Mouse (Mus musculus): Measurements from ENCODE around the gene Cacna1d. TPM values are rescaled to one million over a fixed set of nuclear protein-coding genes. Genes with fewer than 3 reads are reported as not detected.

The Cacna1d gene
- total and polyA plus RNA-seq, 3 experiments: not detected

DNA sequence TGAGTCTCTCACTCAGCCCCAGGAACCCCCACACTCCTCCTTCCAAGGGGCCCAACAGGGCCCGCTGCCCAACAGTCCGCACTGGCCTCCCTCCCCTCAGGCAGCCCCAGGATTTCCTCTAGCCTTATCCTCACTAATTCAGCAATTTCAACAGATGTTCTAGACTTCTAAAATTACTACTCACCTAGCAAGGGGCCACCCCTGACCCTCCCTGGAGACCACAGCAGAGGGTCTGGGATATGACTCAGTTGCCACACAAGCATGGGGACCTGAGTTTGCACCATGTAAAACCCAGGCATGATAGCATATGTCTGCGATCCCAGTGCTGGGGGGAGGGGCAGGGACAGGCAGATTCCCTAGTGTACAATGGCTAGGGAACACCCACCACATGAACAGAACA lies 151.1 kb downstream of the Cacna1d start:
- Histone ChIP-seq H3K9ac (ENCODE audit: control insufficient read depth, low read depth, low read length, poor library complexity, severe bottlenecking) (no peak overlapping the region), H3K36me3 (ENCODE audit: control insufficient read depth in 1 of 2, insufficient read depth in 2 of 2, low read length in 2 of 2) (no peaks in the 10 kb centered on the region), H3K27me3 (ENCODE audit: control insufficient read depth in 1 of 2, insufficient read depth in 2 of 2, low read length in 2 of 2) (no peaks in the 10 kb centered on the region; a peak in 3 of 4 replicates), H3K4me3 (ENCODE audit: control insufficient read depth in 1 of 2, insufficient read depth in 1 of 2, low read depth in 2 of 2, low read length in 2 of 2) (no peak overlapping the region), H3K27ac (ENCODE audit: control insufficient read depth, low read depth, low read length) (no peak overlapping the region), H3K79me2 (ENCODE audit: control insufficient read depth, insufficient read depth, low read length, poor library complexity) (no peaks in the 10 kb centered on the region), H3K4me1 (ENCODE audit: control insufficient read depth in 1 of 2, insufficient read depth in 2 of 2, low read length in 2 of 2) (no peaks in the 10 kb centered on the region), H3K9me3 (replicated peaks; ENCODE audit: insufficient read depth, low read length) (no peaks in the 10 kb centered on the region)
- DNase-seq (ENCODE audit: low read depth, low spot score): no peak
- no peak for TF ChIP-seq E2F4 (IDR thresholded peaks at IDR 0.05; ENCODE audit: borderline replicate concordance, low read depth, low read length)
- TF ChIP-seq ELF1 (IDR thresholded peaks at IDR 0.05; ENCODE audit: low read depth, low read length): no peak
- no peak for TF ChIP-seq TBP (IDR thresholded peaks at IDR 0.05; ENCODE audit: low read depth, low read length)
- no peak for TF ChIP-seq ZKSCAN1 (IDR thresholded peaks at IDR 0.05; ENCODE audit: low read depth, low read length)
- no peak for TF ChIP-seq HCFC1 (IDR thresholded peaks at IDR 0.05; ENCODE audit: low read depth, low read length)
- no peak for TF ChIP-seq KAT2A (conservative IDR thresholded peaks at IDR 0.05; ENCODE audit: low read depth, low read length)
- TF ChIP-seq CTCF (IDR thresholded peaks at IDR 0.05 in 2 of 3, conservative IDR thresholded peaks at IDR 0.05 in 1 of 3; ENCODE audit: control insufficient read depth in 1 of 3, insufficient read depth in 1 of 3, low read depth in 2 of 3, low read length in 3 of 3, poor library complexity in 1 of 3, severe bottlenecking in 1 of 3): no peak
- no peak for TF ChIP-seq NRF1 (IDR thresholded peaks at IDR 0.05; ENCODE audit: insufficient read depth, low read depth, low read length, poor library complexity, severe bottlenecking)
- no peak for TF ChIP-seq BHLHE40 (IDR thresholded peaks at IDR 0.05; ENCODE audit: borderline replicate concordance, low read depth, low read length)
- TF ChIP-seq TAL1 (IDR thresholded peaks at IDR 0.05; ENCODE audit: low read length): no peak
- TF ChIP-seq MAZ (IDR thresholded peaks at IDR 0.05; ENCODE audit: low read depth, low read length): no peak
- no peak for TF ChIP-seq SMC3 (IDR thresholded peaks at IDR 0.05; ENCODE audit: low read depth, low read length)
- no peak for TF ChIP-seq MEF2A (IDR thresholded peaks at IDR 0.05; ENCODE audit: extremely low read depth, insufficient replicate concordance, low read depth, low read length, poor library complexity, severe bottlenecking)

DNA sequence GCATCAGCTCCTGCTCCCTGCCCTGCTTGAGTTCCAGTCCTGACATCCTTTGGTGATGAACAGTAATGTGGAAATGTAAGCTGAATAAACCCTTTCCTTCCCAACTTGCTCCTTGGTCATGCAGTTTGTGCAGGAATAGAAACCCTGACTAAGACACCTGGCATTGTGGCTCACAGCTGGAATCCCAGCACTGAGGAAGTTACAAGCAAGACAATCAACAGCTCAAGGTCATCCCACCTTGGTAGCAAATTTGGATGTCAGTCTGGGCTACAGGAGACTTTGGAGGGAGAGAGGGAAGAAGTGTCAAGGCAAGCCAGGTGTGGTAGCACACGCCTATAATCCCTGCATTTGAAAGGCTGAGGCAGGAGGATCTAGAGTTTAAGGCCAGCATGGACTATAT lies 159.4 kb downstream of the Cacna1d start:
- no peak for DNase-seq (ENCODE audit: low read depth, low spot score)
- no peaks in the 10 kb centered on the region for H3K36me3 ChIP-seq (ENCODE audit: control insufficient read depth in 1 of 2, insufficient read depth in 2 of 2, low read length in 2 of 2)
- no peaks in the 10 kb centered on the region for H3K4me1 ChIP-seq (ENCODE audit: control insufficient read depth in 1 of 2, insufficient read depth in 2 of 2, low read length in 2 of 2)
- no peak overlapping the region for H3K4me3 ChIP-seq (ENCODE audit: control insufficient read depth in 1 of 2, insufficient read depth in 1 of 2, low read depth in 2 of 2, low read length in 2 of 2)
- H3K27ac ChIP-seq (ENCODE audit: control insufficient read depth, low read depth, low read length): no peak overlapping the region
- no peaks in the 10 kb centered on the region for H3K79me2 ChIP-seq (ENCODE audit: control insufficient read depth, insufficient read depth, low read length, poor library complexity)
- TF ChIP-seq SIN3A (IDR thresholded peaks at IDR 0.05; ENCODE audit: low read length) (no peak), TCF12 (IDR thresholded peaks at IDR 0.05; ENCODE audit: low read depth, low read length) (no peak), JUND (IDR thresholded peaks at IDR 0.05; ENCODE audit: low read depth, low read length) (no peak), MAZ (IDR thresholded peaks at IDR 0.05; ENCODE audit: low read depth, low read length) (no peak), CTCF (IDR thresholded peaks at IDR 0.05 in 2 of 3, conservative IDR thresholded peaks at IDR 0.05 in 1 of 3; ENCODE audit: control insufficient read depth in 1 of 3, insufficient read depth in 1 of 3, low read depth in 2 of 3, low read length in 3 of 3, poor library complexity in 1 of 3, severe bottlenecking in 1 of 3) (no peak), TBP (IDR thresholded peaks at IDR 0.05; ENCODE audit: low read depth, low read length) (no peak), POLR2AphosphoS5 (IDR thresholded peaks at IDR 0.05; ENCODE audit: borderline replicate concordance, low read depth, low read length) (no peak), USF1 (IDR thresholded peaks at IDR 0.05; ENCODE audit: low read depth, low read length) (no peak), ZNF384 (IDR thresholded peaks at IDR 0.05; ENCODE audit: low read depth, low read length) (no peak), GABPA (IDR thresholded peaks at IDR 0.05; ENCODE audit: low read depth, low read length) (no peak)
- no peaks in the 10 kb centered on the region; a peak in 2 of 4 replicates for H3K27me3 ChIP-seq (ENCODE audit: control insufficient read depth in 1 of 2, insufficient read depth in 2 of 2, low read length in 2 of 2)
- H3K9ac ChIP-seq (ENCODE audit: control insufficient read depth, low read depth, low read length, poor library complexity, severe bottlenecking): no peak overlapping the region
- H3K9me3 ChIP-seq (replicated peaks; ENCODE audit: insufficient read depth, low read length): no peaks in the 10 kb centered on the region

All from MEL (cell line).